In the genomic region with DNA sequence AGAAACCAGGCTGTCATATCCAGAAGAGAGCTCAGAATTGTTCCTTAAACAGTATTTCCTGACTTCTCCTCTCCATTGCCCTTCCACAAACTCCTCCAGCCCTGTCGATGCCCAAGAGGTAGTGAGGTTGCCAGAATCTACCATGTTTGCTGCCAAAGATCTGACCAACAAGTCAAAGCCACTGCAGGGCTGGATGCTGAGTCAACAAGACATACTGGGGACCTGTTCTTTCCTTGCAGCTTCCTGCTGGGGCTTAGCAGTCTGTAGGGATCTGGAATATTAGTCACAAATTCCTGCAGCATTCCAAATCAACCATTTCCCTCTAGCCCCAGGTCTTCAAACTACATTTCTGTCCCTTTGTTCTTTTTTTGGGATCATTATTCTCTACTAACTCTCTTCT, we compare ENCODE assay signal across 6 mouse cellular contexts.
"Had no signal": no experiment of that assay in that cellular context is flagged by ENCODE, and none has a peak within 500 bp of the region (broad histone marks: within the 10 kb centered on the region; RNA-seq: fewer than 3 reads in every experiment).

No protein-coding gene starts in this region.

- DNase-seq: kidney, postnatal 4 days; liver; liver, embryonic 13.5 days; liver, postnatal 0 days; right cerebral cortex, adult 18-20 months; thymus, postnatal 4 days had no signal
